Mouse (Mus musculus) olfactory bulb, adult 2 months (tissue): ENCODE measurements at regions not wholly inside any gene's neighbourhood (a gene's known extent, or its start where the extent isn't known, plus 50 kb on each side); places are given as distances from the start of the nearest gene placed in this dataset.

Experiments used
- CTCF ChIP-seq: fragments of 200-500 bp; IDR thresholded peaks from 2 replicates; pipeline ENCODE4 v1.5.1; 2012; ENCODE audit warnings: low read depth, mild to moderate bottlenecking, low read length, moderate library complexity; ENCODE audit not compliant: insufficient read depth
- POLR2A ChIP-seq: fragments of 200-500 bp; IDR thresholded peaks from 2 replicates; pipeline ENCODE4 v1.6.1; 2012; ENCODE audit warnings: mild to moderate bottlenecking, low read depth, low read length, moderate library complexity; ENCODE audit not compliant: insufficient read depth

DNA sequence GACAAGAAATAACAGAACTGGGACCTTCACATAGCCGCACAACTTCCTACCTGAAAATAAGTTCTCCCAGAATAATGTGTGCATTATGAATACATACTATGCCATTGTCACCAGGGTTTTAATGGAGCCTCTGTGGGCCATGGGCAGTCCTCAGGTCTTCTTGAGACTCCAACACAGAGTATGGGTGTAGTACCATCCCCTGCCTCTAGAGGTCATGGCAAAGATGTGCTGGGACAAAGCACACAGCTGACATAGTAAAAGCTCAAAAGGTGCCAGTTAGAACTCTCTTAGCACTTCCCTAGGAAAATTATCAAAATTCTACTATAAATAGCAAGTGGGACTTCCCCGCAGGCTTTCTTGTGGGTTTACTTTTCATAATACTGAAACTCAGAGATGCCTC, 179.5 kb downstream of the Pdcd6ip start:
- TF ChIP-seq CTCF (no peak), POLR2A (no peak)
